Mouse (Mus musculus) cerebellum, adult 9-11 months (tissue): ENCODE data around the gene Camk2g.

ENCODE experiments used
- DNase-seq: peaks from one replicate; pipeline ENCODE4 v3.0.0; 2022

Camk2g gene

DNA sequence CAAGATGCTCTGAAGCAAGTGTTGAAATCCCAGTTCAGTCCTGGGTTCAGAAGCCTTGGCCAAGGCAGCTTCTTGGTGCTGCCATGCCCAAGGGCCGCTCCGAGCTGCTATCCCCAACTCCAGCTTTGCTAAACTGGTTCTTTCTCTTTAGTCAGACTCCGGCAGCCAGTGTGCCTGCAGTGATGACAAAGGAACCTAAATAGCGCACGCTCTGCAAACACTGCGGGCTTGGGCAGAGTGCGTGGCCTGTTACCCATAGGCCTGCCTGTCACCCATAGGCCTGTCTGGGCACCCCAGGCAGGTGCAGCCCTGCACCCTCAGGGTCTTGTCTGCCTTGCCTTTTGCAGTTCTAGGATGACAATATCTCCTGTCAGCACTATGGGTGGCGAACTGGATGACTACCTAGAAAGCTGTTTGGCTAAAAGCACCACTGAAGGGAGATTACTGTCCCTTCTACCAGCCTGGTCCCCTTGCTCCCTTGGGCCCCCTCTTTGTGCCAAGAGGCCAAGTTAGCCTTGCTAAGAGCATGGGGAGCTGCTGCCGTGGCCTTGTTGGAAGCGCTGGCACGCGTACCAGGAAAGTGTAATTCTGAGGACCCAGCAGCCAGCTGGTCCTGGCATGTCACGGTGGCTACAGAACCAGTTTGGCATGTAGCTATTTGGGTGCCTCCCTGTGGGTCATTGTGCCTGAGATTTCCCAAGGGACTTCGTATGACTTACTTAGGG lies 12.4 kb upstream of the Camk2g start:
- DNase-seq: no peak

DNA sequence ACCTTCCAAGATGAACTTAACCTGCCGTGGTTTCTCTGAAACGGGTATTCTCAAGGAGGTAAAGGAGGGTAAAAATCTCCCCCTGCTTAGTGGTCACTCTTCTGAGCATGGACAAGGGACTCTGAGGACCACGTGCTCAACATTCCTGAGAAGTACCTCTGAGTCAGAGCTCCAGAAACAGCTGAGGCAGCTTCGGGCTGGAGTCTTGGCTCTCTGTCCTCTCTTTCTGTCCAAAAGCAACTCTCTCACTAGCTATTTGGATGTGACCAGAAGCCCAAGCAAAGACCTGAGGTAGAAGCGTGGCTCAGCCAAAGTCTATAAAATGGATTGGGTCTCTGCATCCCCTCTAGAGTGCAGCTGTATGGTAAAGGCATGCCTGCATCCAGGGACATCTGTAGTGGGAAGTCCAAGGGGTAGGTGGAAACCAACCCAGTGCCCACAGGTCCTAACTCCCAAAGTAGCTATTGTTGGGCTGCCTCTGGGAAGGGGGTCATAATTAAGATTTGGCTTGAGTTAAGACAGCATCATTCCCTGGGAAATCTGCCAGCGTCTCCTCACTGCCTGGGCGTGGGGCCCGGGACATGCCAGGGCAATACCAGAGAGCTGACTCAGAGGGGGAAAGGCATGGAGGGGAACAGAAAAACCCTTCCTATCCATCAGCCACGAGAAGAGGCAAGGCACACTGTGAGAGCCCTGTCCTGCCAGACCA lies 11.2 kb upstream of the Camk2g start:
- DNase-seq: no peak

DNA sequence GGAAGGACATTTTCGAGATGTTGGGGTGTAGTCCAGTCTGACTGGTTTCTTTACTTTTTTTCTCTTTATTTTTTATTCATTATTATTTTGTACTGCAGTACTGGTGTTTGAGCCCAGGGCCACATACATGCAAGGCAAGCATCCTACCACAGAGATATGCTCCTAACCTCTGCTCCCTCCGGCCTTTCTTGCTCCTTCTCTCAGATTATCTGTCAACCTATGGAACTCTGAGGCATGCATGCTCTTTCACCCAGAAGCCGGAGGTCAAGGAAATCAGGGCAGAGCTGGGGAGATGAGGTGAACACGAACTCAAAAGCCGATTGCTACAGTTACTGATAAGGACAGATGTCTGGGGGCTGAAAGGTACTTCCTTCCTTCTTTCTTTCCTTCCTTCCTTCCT lies 10.6 kb upstream of the Camk2g start:
- DNase-seq: no peak

DNA sequence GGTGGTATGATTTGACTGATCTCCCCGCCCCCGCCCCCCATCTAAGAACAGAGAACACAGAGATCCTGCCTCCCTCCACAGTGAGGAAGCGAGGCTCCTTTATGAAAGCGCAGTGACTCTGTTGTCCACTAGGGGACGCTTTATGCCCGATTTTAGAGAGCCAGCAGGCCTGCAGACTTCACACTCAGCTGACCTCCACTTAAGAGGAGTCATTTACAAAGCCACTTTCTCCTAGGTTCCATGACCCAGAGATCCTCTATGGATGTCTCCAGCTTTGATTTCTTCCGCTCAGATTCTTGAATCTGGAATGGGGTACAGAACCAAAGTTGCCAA lies 9.7 kb upstream of the Camk2g start:
- peak; percentile 52 for DNase-seq

DNA sequence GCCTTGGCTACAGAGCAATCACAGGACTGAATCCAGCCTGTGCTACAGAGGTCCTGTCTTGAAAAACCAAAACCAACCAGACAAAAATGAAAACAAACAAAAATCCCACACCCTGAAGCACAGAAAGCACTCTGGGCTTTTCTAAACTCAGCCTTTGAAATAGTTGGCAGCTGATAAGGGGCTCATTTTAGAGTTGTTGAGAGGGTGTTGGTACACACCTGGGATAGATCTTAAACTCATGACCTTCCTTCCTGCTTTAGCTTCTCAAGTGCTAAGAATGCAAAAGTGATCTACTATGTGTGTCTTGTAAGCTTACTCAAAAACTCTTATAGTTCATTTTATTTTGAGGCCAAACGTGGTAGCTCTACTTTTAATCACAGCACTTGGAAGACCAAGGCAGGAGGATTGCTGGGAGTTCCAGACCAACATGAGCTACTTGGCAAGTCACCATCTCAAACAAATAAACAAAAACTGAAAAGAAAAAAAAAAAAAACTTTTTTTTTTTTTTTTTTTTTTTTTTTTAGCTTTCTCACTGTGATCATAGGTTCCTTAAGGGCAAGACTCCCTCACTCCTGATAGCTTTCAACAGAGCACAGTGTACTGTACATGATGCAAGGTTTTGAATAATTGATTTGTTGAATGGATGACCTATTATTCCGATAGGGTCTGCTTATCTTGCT lies 9.2 kb upstream of the Camk2g start:
- DNase-seq: no peak

DNA sequence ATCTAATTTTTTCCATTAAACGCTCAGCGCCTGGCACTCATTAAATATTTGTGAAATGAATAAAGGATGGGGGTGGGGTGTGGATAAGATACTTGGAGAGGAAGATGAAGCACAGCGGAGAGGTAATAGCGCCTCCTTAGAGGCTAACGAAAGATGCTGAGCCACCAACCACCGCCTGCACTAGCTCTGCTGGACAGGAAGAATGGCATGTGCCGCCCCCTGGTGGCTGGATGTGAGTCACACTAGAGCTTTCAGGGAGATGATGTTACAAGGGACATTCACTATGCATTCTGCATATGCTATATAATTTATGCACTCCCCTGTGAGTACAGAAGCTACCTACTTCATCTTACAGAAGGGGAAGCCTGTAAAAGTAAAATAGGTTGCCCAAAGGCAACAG lies 4.9 kb upstream of the Camk2g start:
- DNase-seq: peak; percentile 88

DNA sequence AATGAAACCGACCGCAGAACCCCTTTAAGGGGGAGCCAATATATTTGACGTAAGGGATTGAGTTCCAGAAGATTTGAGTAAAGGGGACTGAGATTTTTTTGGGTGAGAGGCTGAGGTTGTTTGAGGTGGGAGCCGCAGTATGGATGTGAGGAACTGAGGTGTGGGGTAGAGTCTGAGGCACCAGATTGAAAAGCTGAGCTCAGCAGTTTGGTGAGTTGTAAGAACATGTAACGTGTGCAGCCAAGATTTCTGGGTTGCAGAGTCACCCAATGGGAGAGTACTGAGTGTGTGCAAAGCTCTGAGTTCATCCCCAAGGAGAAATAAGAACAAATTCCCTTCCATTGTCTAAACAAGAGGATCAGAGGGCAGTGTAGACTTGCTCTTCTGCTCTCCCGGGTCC lies 4.4 kb upstream of the Camk2g start:
- no peak for DNase-seq

DNA sequence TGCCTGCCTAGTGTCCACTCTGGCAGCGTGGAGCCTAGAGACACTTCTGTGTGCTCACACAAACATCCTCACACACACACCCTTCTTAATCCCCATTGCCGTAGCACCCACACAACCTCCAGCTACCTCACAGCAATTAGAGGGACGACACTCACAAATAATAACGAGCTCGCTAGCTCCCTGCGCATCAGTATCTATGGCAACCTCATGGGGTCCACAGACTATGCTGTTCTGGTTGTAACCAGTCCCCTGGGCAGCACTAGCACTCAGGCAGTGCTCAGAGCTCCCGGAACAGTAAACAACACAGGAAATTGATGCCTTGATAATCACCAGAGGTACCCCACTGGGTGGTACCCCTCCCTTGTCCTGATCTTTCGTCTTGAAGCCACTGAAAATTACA lies 2.8 kb upstream of the Camk2g start:
- DNase-seq: no peak

DNA sequence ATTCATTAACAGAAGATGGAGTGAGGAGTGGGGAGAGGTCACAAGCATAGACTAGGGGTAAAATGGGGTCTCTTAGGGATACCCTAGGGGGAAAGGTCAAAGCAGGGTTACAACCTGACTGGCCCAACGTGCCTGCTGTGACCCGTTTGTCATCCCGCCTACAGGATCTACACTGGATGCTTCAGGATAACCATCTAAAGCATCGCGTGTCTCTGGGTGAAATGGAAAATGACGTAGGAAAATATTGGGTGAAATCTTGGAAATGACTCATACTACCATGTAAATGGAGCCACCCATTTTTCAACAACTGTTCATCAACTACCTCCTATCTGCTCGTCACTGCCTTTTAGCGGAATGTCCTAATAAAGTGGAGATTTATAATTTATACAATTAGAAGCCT lies 2.3 kb upstream of the Camk2g start:
- DNase-seq: no peak

DNA sequence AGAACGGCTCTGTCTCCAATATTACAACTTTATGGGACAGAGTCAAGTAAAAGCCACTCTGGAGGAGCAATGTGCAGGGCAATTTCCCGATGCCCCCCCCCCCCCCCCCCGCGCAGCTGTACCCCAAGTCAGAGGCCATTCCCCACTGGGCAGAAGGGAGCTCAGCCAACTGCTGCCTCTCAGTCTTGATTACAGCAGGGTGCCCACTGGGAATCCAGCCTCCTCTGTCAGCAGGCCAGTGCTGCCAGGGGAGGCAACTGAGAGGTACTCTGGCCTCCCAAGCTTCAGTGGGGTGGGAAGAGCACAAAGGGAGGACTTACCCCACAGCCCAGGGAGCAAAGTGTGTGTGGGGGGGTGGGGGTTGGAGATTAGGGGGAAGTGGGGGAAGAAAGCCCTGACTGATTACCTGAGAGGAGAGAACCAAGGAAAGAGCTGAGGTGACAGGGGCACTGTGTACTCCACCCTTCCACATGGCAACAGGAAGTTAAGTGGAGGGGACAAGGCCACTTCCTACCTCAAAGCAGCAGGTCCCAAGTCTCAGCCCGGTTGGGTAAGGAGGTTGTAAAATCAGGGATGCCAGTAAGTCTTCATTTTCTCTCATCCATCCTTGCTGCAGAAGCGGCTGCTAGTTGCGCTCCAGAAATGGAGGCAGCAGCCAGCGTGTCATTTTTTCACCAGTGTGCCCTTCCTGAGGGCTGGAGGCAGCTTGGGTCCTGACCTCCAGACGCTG lies 1.7 kb upstream of the Camk2g start:
- DNase-seq: peak; percentile 47

DNA sequence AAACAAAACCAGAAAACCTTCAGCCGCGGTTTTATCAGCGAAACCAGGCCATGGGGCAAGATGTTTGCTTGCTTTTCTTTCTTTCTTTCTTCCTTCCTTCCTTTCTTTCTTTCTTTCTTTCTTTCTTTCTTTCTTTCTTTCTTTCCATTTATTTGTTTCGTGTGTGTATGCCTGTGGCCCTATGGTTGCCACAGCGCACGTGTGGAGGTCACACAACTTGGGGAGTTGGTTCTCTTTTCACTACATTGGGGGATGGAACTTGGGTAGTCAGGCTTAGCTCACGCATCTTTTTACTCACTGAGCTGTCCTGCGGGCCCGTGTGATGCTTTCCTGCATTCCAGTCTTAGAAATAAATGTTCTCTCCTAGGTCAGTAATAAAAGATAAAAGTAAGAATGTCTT lies 701 bp upstream of the Camk2g start:
- no peak for DNase-seq

DNA sequence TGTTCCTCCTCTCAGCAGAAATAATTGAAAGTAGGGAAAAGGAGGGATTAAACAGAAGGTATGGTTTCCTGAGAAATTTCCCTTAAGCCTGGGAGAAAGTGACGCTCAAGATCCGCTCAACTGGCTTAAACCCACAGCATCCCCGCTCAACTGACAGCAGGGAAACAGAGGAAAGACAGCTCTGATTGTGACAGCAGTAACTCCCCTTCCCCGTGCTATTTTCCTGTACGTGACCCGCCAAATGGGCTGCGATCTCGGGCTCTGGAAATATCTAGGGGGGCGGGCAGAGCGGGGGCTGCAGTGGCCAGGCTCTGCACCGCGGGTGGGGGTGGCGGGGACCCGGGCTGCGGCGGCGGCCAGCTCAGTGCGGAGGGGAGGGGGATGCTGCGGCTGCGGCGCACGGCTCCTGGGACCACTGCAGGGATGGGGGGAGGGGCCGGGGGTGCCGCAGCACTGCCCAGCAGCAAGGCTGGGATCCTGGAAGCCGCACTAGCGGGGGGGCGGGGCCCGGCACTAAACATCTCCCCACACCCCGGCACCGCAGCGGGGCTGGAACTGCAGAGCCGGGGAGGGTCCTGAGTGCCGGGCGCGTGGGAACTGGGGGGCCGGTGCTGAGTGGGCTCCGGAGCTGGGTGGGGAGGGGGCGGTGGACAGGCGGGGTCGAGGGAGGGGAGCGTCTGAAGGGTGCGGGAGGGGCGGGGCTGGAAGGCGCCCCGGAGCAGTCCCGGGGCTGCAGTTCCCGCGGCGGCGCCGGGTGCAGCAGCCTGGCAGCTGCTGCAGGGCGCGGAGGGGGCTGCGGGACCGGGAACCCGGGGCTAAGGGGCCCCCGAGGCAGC lies 748 bp downstream of the Camk2g start:
- DNase-seq: peak; percentile 71

DNA sequence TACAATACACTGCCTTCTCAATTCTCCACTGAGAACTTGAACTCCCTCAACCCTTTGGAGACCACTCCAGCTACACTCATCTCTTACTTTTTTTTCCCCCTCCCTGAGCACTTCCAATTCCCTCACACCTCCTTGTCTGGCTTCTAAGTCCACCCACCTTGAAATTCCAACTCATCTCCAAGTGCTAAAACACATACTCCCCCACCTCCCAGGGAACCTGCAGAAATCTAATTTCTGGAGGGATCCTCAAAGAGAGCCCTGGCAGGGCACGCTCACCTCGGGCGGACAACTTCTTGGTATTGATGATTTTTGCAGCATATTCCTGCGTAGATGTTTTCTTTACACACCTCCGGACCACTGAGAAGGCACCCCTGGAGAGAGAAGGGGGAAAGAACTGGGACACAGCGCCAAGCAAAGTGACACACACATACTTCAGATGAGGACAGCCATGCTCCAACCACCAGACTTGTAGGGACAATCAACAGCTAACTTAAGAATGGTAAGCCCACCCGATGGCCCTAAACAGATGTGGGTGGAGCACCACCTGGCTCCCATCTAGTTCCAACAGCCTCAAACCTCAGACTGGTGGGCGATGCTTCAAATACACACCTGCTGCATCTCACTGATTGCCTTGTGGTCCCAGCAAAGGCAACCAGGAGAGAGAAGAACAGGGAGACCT lies 1.5 kb downstream of the Camk2g start:
- DNase-seq: no peak

DNA sequence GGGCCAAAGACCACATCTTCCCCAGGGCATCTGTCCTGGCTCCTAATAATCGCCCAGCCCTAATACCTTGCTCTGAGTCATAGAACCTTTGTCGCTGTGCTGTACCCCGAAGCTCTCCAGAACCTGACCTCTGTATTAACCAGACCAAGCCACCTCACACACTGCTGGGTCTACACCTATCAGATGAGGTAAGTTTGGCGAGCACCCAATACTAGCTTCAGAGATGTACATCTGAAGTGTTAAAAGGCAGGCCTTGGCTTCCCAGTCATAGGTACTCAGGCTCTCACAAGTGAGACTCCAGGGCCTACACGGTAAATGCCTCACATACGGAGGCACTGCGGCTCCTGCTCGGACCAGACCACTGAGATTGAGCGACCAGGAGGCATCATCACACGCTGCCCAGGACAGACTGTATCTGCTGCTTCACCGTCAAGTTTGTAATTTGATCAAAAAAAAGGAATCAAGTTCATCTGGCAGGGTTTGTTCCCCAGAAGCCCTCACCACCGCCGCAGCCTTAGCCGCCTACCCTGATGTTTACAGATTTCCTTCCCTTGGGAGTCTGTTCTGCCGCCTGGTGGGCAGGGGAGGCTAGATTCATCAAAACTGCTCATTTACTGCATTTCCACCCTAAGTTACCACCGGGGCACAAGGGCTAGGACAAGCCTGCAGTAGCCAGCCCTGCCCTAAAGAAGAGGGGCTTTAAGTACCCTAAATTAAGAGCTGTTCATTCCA lies 2.2 kb downstream of the Camk2g start:
- DNase-seq: no peak

DNA sequence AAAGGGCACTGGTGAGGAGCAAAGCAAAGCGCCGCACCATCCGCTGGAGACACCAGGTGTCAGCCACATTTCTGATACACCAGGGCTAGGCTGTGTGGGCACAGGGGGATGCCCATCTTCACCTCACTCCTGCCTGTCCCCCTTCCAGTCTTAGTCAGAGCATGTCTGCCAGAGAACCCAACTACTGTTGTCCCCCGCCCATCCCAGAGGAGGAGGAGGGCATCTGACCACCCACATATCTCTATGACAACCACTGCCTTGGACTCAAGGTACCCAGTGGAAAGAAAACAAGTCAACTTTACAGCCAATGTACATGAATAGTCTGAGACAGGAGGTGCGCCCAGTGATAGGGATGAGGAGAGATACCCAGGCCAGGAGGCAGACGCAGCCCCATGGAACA lies 2.9 kb downstream of the Camk2g start:
- no peak for DNase-seq

DNA sequence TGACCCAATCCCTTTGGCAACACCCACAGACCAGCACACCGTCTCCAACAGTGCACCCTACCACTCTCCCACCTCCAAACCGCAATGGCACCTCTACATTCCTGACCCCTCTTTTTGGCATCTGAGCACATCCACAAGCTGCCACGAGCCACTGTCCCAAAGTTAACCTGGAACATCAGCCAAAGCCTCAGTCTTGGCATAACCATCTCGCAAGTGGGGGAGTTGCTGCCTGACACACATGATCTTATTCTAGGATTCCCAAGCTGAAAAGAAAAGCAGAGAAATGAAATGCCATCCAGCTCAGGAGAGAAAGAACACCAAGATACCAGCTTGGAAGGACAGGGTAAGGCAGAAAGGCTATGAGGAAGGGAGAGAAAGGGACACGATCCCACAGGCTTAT lies 3.4 kb downstream of the Camk2g start:
- DNase-seq: no peak

DNA sequence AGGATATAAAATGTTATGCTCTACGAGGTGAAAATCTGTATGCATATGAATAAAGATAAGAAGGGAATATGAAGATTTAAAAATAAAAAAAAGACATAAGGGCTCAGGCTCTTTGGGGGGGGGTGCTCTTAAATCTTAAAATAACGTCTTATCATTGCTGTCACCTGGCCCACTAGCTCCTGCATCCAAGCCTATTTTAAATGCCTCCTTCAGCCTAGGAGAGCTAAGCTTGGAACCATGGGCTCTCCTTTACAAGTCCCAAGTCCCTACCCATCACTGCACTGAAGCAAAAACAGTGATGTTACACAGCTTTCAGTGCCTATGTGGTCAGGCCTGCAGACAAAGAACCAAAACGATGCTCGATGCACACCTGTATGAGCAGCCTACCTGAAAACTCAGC lies 4.3 kb downstream of the Camk2g start:
- DNase-seq: no peak

DNA sequence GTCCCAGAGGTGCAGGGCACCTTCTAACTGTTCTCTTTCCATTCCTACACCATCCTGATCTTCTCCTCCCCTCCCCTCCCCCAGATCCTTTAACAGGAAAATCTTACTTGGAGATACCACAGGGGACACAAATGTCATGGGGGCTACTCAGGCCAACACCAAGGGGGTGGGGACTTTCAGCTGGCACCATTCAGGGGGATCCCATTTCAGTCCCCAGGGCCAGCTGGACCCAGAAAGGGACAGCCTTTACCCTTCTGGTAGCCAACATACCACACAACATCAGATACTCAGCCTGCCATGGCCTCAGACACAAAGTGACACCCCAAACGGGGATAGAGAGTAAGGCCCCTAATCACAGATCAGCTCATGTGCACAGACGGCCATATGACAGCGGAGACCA lies 5.7 kb downstream of the Camk2g start:
- DNase-seq: no peak

DNA sequence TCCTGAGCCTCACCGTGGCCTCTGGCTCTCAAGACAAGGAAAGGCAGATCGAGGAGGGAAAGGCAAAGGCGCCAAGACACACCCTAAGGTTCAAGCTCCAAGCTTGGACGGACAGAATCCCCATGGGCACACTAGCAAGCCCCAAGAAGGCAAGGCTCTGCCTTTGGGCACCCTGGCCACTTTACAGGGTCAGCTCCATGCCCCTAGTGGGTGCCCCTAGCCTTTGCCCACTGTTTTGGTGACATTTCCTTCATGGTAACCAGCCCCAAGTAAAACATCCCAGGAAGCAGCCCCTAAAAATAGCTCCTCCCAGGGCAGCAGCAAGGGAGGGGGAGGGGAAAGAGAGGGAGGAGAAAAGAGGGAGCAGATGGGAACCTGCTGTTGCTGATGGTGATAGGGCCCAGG lies 7.3 kb downstream of the Camk2g start:
- no peak for DNase-seq

DNA sequence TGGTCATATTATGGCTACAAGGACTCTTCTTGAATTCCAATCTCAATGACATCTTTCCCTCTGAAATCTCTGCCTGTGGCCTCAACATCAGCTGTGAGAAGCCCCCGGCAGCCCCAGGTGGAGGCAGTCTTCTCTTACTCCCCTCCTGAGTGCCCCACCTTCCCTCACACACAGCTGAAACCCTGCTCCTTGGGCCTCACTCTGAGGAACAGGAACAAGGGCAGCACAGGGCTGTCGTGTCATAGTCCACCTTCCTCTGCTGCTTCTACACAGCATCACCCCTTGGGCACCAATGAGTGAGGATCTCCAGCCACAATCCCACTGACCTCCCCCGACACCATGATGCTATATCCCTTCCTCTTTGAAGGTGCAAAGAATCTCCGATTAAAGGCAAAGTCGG lies 7.9 kb downstream of the Camk2g start:
- DNase-seq: no peak

DNA sequence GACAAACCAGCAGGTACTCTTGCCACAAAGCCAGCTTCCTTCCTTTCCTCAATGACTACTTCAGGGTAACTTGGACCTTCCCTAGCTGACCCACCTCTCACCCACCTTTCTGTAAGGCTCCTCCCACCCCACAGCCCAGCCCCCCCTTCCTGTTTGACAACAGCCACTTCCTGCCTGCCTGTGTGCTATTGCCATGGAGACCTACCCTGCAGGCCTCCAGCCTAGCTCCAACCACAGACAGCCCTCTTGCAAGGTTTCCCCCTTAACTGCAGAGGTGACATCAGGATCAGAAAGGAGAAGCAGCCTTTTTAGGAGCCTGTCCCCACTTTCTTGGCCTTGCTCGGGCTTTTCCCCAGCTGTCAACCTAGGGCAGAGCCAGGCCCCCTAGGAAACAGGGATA lies 8.7 kb downstream of the Camk2g start:
- no peak for DNase-seq

DNA sequence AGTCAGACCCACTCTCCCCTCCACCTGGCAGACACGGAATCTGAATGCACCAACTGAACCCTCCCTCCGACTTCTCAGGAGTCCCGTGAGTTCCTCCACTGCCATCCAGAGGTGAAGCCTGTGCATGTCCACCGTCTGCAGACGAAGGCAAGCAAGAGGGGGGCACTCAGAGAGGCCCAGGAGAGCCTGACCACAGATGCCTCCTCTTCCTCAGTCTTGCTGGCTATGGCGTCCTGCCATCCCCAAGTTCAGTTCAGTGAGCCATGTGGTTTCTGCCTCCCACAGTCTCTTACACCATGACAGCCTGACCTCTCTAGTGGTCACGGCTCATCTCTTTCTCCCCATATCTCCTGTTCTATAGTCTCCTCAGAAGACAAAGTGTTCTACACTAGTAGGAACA lies 9.2 kb downstream of the Camk2g start:
- no peak for DNase-seq
